Mouse (Mus musculus): ENCODE results near the gene Bax. TPM values are rescaled to one million over a fixed set of nuclear protein-coding genes. Genes with fewer than 3 reads are reported as not detected.

Gene Bax
- total RNA-seq, 2 experiments from 2014 or later: 60.1 to 64.5 TPM

DNA sequence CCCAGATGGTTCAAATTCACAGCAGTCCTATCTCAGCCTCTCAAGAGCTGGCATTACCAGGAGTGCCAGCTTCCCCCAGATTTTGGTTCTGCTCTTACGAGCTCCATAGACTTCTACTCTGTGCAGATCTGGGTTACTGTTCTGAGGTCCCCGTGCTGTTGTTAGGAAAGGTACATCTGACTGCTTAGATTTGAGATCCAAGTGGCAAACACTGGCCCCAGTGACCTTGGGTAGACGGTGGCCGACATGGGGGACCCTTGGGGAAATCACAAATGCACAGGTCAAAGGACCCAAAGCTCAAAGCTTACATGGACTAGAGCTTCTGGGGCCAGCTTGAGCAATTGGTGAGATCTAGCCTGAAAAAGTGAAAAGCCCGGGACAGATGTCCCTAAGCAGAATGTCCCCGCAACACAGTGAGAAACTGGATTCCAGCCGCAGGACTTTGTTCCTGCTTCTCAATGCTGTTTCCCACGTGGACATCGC is 9.9 kb downstream of the Bax start:
- DNase-seq: no peak

DNA sequence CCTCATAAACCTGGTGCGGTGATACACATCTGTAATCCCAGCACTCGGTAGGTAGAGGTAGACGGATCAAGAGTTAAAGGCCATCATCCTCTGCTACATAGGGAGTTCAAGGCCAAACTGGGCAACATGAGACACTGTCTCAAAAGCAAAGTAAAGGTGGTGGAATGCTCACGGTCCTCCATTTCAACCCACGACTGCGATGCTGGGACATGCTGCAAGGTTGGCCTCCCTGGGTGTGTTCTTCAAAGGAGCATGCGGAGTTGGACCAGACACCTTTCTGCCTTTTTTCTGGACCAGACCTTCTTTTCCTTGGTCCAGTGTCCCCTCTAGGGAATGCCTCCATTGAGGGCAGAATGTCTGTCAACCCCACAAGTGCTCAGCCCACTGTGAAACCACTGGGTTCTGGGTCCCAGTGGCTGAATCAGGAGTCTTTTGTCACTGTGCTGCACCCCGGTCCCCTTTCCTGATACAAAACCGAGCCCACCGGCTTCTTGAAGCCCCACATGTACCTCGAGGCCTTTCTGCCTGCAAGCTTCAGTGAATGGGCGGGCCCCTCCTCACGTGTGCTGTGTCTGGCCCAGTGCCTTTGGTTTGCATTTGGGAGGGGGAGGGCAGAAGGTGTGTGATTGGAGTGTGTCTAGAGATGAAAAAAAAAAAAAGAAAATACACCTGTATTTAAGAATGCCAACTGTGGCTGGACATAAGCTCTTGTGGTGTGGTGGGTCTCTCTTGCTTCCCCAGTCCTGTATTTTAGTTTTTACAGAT is 10.6 kb downstream of the Bax start:
- no peak for DNase-seq

DNA sequence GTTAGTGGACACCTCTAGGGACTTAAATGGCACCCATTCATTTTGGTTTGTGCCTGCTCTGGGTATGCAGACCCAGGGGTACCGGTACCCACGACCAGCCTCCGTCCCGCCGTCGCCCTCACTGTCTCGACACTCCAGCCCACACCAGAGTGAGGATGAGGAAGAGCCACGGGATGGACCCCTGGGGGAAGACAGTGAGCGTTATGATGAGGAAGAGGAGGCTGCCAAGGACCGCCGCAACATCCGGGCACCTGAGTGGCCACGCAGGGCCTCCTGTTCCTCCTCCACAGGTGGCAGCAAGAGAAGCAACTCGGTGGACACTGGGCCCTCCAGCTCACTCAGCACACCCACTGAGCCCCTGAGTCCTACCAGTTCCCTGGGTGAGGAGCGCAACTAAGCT is 11.7 kb downstream of the Bax start:
- DNase-seq: no peak

DNA sequence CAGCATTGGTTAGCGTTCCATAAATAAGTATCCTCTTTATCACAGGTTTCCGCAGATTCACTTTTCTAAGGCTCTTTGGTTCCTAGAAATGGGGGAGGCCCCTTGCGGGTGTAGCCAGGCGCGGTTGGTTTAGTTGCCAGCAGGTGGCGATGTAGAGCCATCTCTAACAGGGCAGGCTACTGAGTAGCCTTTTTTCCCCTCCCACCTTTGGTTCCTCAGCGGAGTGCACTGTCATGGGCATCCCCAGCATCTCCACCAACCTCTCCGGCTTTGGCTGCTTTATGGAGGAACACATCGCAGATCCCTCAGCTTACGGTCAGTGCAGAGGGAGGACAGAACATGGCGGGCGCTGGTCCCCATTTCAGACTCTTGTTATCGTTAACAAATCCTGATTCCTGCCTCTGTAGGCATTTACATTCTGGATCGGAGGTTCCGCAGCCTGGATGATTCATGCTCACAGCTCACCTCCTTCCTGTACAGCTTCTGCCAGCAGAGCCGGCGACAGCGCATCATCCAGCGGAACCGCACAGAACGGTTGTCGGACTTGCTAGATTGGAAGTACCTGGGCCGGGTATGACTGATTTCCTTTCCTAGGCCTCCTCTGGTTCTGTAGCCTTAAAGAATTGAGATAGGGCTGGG is 15.2 kb downstream of the Bax start:
- peak; percentile 85 to 89 for DNase-seq

DNA sequence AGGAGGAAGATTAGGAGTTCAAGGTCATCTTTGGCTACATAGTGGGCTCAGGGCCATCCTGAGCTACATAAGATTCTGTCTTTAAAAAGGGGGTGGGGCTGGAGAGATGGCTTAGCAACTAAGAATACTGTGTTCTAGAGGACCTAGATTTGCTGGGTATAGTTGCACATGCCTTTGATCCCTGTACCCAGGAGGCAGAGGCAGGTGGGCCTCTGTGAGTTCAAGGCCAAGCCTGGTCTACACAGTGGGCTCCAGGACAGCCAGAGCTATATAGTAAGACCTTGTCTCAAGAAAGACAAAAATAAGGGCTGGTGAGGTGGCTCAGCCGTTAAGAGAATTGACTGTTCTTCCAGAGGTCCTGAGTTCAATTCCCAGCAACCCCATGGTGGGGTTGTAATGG is 16.7 kb downstream of the Bax start:
- DNase-seq: no peak

DNA sequence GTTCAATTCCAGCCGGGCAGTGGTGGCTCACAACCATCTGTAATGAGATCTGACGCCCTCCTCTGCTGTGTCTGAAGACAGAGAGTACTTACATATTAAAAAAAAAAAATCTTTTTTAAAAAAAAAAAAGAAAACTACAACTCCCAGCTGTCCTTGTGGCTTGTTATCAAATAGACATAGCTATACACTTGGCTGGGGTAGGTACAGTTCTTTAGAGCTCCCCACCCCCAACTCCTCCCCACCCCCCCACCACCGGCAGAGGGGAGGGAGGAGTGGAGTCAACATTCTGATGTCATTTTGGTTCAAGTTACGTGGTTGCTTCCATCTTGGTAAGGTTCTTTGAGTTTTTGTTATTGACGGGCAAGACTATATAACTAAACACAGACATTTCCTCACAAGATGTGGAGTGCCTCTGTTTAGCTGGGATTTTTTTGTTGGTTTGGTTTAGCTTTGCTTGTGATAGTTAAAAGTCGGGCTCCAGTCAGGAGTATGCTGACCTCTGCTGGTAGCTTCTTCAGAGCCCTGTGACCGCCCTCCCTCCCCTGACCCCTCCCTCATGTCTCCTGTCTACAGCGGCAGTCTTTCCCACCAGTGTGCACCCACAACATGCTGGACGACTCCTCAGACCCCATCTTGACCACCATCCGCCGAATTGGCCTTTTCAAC is 19.2 kb downstream of the Bax start:
- peak in 1 of 2 experiments; percentile 64 for DNase-seq

DNA sequence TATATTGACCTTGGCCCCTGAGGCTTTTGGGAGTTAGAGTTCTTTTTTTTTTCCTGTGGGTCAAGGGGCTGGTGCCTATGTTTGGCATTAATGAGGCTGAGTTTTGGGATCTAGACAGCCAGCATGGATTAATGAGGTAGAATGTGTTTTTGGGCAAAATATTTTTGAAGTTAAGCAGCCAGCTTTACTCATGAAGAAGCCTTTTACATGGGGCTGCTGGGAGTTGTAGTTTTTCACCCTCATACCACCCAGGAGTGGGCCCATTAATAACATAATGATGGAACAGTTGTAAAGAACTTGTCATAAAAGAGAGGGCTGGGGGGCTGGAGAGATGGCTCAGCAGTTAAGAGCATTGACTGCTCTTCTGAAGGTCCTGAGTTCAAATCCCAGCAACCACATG is 20.1 kb downstream of the Bax start:
- no peak for DNase-seq

DNA sequence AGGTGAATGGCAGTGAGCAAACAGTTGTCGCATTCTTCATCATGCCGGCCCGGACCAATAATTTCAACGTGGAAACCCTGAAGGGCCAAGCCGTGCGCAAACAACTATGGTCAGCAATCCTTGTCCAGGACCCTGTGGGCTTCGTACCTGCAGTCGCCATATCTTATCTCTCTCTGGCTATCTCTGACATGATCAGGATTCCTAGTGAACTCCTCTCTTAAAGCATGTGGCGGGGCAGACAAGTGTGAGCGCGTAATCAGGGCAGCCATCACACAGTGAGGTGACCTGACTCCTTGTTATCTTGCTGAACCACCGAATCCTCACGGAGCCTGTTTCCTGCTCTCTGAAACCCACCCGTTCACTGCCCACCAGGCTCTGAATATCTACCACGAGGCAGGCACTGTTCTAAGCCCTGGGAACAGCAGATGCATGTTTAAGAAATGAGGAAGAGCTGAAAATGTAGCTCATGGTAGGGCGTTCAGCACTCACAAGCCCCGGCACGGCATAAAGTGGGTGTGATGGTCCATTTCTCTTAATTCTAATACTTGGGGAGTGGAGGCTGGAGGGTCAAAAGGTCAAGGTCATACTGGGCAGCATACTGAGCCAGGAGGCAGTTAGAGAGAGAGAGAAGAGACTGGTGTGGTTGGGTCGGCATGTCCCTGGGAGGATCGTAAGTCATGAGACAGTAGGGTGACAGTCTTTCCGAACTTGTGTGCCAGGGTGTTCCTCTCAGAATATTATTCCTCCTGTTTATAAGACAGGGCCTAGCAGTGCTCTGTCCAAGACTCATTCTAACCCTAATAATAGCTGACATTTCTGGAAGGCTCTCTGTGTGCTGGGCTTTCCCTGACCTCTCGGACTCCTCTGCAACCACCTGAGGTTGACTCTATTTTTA is 22.9 kb downstream of the Bax start:
- peak in 1 of 2 experiments; percentile 57 for DNase-seq

DNA sequence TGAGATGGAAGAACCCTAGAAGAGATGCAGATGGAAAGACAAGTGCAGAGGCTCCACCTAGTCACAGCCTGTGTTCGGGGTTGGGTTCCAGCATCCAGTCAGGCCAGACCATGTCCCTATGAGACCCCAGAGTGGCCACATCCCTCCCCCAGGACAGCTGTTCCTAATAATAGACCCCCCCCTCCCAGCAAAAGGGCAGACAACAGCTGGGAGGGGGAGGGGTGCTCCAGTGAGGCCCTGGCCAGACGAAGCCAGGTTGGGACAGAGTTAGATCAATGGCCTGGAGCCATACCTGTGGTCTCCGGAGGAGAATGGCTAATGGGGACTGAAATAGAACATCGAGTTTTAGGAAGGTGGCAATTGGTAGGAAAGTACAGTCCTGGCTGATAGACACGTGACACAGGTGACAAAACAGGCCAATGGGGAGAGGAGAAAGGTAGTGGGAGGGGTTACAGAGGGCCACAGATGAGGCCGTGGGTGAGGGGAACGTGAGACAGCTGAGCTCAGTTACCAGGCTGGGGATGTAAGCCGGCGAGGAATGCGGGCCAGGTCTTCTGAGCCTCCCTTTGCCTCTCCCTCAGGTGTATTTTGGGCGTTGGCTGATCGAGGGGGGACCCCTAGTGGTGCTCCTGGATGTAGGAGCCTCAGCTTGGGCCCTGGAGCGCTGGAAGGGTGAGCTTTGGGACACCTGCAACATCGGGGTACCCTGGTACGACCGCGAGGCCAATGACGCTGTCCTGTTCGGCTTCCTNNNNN is 29.0 kb downstream of the Bax start, which contains the start of gene Ruvbl2:
Gene Ruvbl2 (minus strand): TSS at position 576 of the 756 bp plus-strand sequence.
- no peak for DNase-seq

DNA sequence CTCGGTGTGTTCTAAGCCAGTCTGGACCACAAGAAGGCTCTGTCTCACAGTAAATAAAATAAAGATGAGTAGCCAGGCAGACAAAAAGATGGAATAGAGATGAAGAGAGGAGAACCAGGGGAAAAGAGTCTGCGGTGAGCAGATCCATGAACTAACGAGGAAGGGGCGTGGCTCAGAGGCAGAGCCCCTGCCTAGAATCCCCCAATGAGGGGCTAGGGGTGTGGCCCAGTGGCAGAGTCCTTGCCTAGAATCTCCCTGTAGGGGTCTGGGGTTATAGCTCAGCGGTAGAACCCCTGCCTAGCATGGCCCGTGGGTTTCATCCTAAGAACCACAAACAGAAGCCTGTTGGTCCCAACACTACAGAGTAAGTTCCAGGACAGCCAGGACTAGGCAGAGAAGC is 29.7 kb downstream of the Bax start:
- DNase-seq: no peak

DNA sequence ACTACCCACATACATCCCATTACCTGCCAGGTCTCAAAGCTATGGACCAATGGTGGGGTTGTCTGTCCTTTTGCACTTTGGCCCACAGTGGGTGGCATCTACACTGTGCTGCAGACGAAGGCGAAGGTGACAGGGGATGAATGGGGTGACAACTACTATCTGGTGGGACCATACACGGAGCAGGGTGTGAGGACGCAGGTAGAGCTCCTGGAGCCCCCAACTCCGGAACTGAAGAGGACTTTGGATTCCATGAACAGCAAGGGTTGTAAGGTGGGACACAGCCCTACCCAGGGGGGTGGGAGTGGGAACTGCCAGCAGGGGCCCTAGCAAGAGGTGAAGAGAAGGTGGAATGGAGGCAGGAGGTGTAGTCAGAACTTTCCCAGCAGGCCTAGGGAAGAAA is 30.3 kb downstream of the Bax start:
- DNase-seq: no peak

DNA sequence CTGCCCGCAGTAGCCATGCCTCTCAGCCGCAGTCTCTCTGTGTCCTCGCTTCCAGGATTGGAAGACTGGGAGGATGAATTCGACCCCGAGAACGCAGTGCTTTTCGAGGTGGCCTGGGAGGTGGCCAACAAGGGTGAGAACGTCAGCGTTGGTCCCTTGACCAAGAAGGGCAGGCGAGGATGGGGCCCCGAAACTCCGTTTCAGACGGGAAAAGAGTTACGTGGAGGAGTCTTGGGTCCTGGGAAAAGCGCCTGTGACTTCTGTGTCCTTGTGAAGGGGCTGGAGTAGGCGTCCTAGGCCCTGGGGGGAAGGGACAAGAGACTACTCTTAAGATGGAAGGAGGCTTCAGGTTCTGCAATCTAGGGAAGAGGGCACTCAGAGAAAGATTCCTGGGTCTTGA is 31.7 kb downstream of the Bax start:
- DNase-seq: peak in 1 of 2 experiments; percentile 45

DNA sequence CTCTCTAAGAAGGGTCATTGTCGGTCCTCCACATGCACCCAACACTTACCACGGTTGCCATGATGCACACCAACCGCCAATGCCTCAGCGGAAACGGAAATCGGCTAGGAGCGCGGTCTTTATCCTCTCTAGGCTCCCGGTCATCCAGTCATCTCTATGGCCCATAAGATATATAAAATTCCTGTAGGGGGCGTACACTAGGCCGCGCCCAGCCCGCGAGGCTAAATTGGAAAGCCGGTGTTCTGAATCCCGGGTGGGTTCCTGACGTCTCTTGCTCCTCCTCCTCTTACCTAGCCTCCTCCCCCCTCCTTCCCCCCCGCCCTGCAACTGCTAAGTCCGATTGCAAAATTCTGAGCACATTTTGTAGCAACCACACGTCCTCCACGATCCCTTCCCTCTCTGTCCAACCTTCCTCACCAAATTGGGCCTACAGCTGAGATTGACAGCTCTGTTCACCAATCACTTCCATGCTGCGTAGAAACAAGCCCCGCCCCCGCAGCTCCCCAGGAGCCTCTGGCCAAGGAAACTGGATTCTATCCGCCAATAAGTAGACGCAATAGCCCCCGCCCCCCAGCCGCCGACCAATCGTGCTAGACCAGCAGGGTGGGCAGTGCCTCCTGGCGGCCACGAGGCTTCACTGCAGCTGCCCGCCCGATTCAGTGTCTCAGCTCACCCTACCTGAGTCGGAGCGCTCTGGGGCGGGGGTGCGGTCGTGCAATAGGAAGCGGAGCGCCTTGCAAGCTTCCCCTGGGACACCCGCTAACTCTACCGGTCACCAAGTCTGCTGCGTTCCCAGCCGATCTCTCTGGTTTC is 32.3 kb downstream of the Bax start, which contains the start of gene Gys1:
Gene Gys1 (plus strand): TSS at position 642 of the 813 bp plus-strand sequence.
- DNase-seq: peak; percentile 100

DNA sequence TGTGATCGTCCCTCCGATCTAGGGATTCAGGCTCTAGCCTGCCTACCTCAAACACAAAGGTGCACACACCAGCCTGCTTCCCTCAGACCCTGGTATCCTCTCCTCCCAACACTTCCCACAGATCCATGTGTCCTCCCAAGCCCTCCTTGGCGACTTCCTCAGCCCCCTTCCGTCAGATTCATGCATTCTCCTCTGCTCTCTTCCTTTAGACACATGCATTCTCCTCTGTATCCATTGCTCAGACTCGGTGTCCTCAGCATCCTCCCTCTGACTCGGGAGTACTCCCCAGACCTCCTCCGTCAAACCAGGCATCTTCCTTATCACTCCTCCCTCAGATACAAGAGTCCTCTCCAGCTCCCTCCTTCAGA is 32.9 kb downstream of the Bax start:
- no peak for DNase-seq

DNA sequence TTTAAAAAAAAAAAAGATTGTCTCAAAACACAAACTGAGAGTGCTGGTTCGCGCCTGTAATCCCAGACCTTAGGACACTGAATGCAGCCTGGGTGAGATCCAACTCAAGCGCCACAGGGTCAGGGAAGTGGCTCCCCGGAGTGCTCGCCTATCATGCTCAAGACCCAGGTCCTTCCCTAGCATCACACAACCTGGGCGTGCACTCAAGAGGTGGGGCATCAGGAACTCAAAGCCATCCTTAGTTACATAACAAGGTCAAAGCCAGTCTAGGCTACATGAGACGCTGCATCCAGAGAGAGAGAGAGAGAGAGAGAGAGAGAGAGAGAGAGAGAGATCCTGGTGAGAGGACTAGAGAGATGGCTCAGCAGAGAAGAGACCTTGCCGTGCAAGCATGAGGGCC is 40.1 kb downstream of the Bax start:
- no peak for DNase-seq

DNA sequence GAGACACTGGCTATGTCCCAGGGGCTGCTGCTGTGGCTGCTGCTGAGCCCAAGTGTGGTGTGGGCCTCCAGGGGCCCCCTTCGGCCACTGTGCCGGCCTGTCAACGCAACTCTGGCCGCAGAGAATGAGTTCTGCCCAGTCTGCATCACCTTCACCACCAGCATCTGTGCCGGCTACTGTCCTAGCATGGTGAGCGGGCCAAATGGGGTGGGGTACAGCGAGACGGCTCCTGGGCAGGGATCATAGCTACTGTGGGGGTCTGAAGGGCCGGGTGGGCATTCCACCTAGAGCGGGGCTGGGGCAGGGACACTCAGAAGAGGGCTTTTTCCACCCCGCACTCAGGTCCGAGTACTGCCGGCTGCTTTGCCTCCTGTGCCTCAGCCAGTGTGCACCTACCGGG is 45.5 kb downstream of the Bax start:
- no peak for DNase-seq

DNA sequence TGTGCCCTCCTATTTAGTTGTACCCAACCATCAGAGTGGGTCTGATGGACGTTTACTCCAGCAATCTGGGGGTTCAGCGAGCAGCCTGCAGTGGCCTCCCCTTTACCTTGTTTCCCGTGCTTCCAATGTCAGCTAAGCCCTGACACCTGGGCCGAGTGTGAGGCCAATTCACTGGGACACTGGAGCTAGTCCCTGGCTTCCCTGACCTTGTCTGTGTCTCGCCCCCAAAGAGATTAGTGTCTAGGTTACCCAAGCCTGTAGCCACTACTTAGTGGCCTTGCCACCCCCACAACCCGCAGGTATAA is 46.1 kb downstream of the Bax start, which contains the start of gene Lhb:
Gene Lhb (plus strand): TSS at position 206 of the 305 bp plus-strand sequence.
- no peak for DNase-seq

DNA sequence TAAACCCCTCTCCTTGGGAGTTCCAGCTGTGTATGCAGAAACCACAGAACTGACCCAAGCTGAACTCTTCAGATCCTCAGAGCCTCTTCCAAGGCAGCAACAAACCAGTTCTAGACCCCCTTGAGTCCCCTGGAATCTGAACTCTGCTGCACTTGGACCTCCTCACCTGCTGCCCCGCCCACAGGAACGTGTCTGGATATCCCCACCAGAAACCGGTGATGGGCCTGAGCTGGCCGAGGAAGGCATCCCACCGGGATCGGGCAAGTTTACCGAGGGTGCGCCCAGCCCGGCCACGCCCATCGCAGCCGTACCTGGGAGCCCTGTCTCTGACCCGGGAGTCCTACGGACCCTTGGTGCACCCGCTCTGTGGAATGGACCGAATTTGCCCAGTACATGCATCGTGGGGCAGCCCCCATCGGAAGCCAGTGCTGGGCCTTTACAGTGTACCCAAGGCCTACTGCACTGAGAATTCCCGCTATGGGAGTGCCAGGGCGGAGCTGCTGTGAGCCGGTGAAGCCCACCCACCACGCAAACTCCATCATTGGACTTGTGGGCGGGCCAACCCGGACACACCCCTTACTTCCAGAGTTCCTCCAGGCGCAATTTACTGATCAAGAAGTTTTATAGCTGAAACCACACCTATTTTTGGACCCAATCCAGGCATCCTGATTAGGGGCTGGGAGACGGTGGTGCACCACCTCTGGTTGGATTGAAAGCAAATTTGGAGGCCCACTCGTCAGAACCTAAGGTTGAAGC is 46.7 kb downstream of the Bax start:
- DNase-seq: no peak

DNA sequence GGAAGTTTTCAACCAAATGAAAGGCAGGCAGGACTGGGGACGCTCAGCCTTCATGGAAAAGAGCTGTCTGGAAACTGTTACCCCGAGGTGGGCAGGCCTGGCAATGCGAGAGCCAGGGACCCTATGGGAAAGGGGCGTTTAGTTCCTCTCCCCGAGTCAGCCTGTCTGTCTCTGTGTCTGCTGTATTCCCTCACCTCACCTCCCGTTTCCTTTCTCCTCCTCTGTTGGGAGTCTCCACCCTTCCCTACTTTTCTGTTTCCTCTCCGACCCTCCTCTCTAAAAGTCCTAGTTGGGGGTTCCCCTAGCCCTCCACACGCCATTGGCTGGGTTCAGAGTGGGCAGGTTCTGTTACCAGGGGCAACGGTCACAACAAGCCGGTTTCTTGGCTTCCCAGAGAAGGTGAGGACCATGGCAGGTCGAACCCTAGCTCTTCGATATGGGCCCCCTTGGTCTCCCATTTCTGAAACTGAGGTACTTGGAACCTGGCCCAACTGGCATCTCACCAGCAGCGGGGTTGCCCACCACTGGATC is 48.7 kb downstream of the Bax start:
- DNase-seq: no peak

Data from adrenal gland, postnatal 36 days (tissue).